Mouse (Mus musculus) forebrain, postnatal 0 days (tissue): Measurements from ENCODE around the gene E2f4. TPM values are rescaled to one million over a fixed set of nuclear protein-coding genes. Genes with fewer than 3 reads are reported as not detected.
A peak's percentile ranks its signal among the peaks of the same experiment; 100 is the strongest.
"Not testable (repeated sequence)": the region's sequence is repeated elsewhere in the genome, so short reads cannot be mapped to it uniquely, and the experiment has no call there.

Experiments
- ATAC-seq: fragments of 200-750 bp; cut with Nextera tagmentation; 2 replicates; pipeline ENCODE4 v1.8.0; 2017; ENCODE audit warnings: mild to moderate bottlenecking, moderate library complexity
- DNase-seq: peaks from one replicate; pipeline ENCODE4 v3.0.0-alpha.2; 2015
- H3K27ac ChIP-seq: fragments of 300-500 bp; sonication (generic); 2 replicates; pipeline ENCODE4 v1.5.1; 2014; ENCODE audit warnings: low read depth, mild to moderate bottlenecking, antibody characterized with exemption, low read length, moderate library complexity, mixed read lengths
- H3K27me3 ChIP-seq: fragments of 300-500 bp; sonication (generic); 2 replicates; pipeline ENCODE4 v1.6.1; 2014; ENCODE audit warnings: mild to moderate bottlenecking, low read length, mixed read lengths; ENCODE audit not compliant: insufficient read depth
- H3K36me3 ChIP-seq: fragments of 300-500 bp; sonication (generic); 2 replicates; pipeline ENCODE4 v1.6.1; 2014; ENCODE audit warnings: mild to moderate bottlenecking, moderate library complexity; ENCODE audit not compliant: insufficient read depth
- H3K4me1 ChIP-seq: fragments of 300-500 bp; sonication (generic); 2 replicates; pipeline ENCODE4 v1.6.1; 2014; ENCODE audit warnings: antibody characterized with exemption; ENCODE audit not compliant: insufficient read depth
- H3K4me2 ChIP-seq: fragments of 300-500 bp; sonication (generic); 2 replicates; pipeline ENCODE4 v1.6.1; 2014; ENCODE audit warnings: low read depth, mild to moderate bottlenecking, moderate library complexity
- H3K4me3 ChIP-seq: fragments of 300-500 bp; sonication (generic); 2 replicates; pipeline ENCODE4 v1.5.1; 2014; ENCODE audit warnings: low read depth, low read length, mixed read lengths
- H3K9ac ChIP-seq: fragments of 300-500 bp; sonication (generic); 2 replicates; pipeline ENCODE4 v1.6.1; 2014; ENCODE audit warnings: mild to moderate bottlenecking
- H3K9me3 ChIP-seq: fragments of 300-500 bp; sonication (generic); 2 replicates; pipeline ENCODE4 v1.6.1; 2016; ENCODE audit warnings: low read length
- CTCF ChIP-seq: sonication (generic); IDR thresholded peaks from 2 replicates; pipeline ENCODE4 v1.5.1; 2016; ENCODE audit warnings: antibody characterized with exemption, control low read depth, low read depth
- WGBS: fragments of 180-500 bp; shearing (Covaris S2); extraction: QIAGEN DNeasy Blood & Tissue Kit; methylation state at CpG from one replicate; pipeline ENCODE4 v1.1.7; 2014; 5-methylcytosine and 5-hydroxymethylcytosine counted together
- polyA plus RNA-seq: library from polyadenylated mRNA; unstranded; fragments of >200 nt; fragmentation: Nextera tagmentation; extraction: Ambion mirVana; gene quantifications from 2 replicates; pipeline ENCODE4 v1.2.1, GENCODE M21; 2015
- total RNA-seq: library from RNA; depleted of rRNA; stranded (reverse); fragments of >200 nt; gene quantifications from 2 replicates; pipeline ENCODE4 v1.2.3, GENCODE M21; 2014

Gene E2f4
- total and polyA plus RNA-seq, 2 experiments from 2014 or later: 30.6 to 36.7 TPM

DNA sequence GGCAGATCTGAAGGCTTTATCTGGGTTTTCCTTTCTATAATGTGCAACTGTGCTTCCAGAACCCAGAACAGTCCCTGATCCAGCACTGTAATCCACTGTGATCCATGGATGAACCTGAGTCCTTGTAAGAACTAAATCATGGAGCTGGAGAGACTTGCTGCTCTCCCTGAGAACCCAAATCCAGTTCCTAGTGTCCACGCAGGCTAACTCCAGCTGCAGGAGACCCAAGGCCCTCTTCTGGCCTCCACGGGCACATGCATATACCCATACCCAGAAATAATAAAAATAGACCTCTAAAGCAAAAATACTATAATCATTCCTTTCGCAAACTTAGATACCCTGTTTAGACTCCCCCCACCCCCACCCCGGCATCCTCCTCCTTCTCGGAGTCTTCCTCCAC lies 9.2 kb upstream of the E2f4 start:
- no peak for ATAC-seq
- Histone ChIP-seq H3K9ac (peak overlapping the region; percentile 83), H3K4me3 (peak overlapping the region; percentile 62), H3K27me3 (no peaks in the 10 kb centered on the region), H3K4me2 (peak overlapping the region; percentile 69), H3K36me3 (peaks cover 16% of the 10 kb centered on the region), H3K4me1 (peaks cover 29% of the 10 kb centered on the region), H3K27ac (peak overlapping the region; percentile 97; the same call in 1 of the 2 replicates), H3K9me3 (no peaks in the 10 kb centered on the region)
- WGBS: 77% methylated on average over 5 of the region's 5 CpGs
- peak; percentile 17; the same call in 1 of the 2 replicates for TF ChIP-seq CTCF
- no peak for DNase-seq

DNA sequence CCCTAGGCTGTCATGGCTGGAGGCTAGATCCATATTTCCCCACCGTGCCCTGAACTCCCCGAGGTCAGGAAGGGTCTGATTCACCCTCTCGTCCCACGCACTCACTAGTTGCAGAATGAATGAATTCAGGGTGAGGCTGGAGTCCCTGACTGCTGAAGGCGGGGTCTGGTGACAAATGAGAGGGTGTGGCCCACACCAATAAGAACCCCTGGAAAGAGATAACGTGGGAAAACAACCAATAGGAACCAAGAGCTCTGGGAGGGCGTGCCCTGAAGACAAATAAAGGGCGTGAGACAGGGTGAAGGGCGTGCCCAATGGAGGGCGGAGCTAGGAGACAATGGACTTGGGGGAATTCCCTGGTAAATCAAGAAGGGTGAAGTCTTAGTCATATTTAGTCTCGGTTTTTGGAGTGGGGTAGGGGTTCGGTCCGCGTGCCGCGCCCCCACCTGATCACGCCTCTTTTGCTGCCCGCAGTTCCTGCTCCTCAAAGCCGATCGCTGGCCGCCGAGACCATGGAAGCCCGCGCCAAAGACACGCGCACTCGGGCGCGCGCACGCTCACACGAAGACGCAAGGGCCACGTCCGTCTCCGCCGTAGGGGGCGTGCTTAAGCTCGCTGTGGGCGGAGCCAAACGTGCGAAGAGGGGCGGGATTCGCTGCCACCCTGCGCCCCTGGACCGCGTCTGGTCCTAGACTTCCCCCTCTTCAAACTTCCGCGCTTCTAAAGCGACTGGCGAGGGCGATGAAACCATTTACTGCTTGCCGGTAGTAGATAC lies 8.3 kb upstream of the E2f4 start:
- H3K27me3 ChIP-seq: no peaks in the 10 kb centered on the region
- no peaks in the 10 kb centered on the region for H3K9me3 ChIP-seq
- H3K9ac ChIP-seq: peak overlapping the region; percentile 83
- 0 out of 2 replicates have a peak, but pooled peaks cover 11% of the 10 kb centered on the region for H3K36me3 ChIP-seq
- peak; percentile 51 for TF ChIP-seq CTCF
- peak overlapping the region; percentile 97 for H3K27ac ChIP-seq
- DNase-seq (peak; percentile 99), ATAC-seq (peak; percentile 94)
- WGBS: under 1% methylated on average over 53 of the region's 53 CpGs
- peak overlapping the region; percentile 62 for H3K4me3 ChIP-seq
- H3K4me1 ChIP-seq: peaks cover 29% of the 10 kb centered on the region
- H3K4me2 ChIP-seq: peak overlapping the region; percentile 69

DNA sequence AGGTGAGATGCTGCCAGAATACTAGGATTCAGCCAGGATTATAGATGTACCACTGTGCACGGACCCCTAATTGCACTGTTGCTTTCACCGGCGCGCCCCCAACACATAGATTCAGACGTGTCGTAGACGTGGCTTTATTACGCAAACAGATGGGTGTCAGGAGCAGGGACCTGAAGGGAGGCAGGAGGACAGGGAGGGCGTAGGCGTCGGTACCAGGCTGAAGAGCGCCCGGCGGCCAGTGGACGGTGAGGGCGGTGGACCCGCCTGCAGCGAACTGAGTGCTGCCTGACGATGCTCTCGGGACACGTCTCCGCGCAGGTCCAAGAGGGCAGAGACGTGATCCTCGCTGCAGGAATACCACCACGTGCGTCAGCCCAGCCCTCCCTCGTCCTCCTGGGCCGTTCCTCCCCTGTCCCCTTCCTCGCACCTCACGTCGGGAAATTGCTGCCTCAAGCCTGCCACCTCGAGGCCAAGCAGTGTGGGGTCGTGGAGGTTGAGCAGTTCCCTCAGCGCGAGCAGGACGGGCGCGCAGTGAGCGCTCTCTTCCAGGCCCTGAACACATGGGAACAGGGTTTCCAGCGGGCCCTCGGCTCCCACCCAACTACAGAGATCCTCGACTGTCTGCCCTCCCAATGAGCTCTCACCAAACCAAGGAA lies 7.5 kb upstream of the E2f4 start, which contains the start of gene 4931428F04Rik:
Gene 4931428F04Rik, minus strand, starts transcription at position 60 of the 656 bp plus-strand sequence.
- Histone ChIP-seq H3K4me1 (peaks cover 29% of the 10 kb centered on the region), H3K4me2 (peak within 1 kb of the TSS; percentile 69), H3K4me3 (peak within 1 kb of the TSS; percentile 62), H3K27ac (peak within 1 kb of the TSS; percentile 97), H3K36me3 (0 out of 2 replicates have a peak, but pooled peaks cover 7% of the 10 kb centered on the region), H3K9me3 (no peaks in the 10 kb centered on the region), H3K27me3 (no peaks in the 10 kb centered on the region), H3K9ac (peak within 1 kb of the TSS; percentile 83)
- 4% methylated on average over 43 of the region's 43 CpGs for WGBS
- ATAC-seq (peak; percentile 42), DNase-seq (peak; percentile 67)
- peak; percentile 83 for TF ChIP-seq CTCF

DNA sequence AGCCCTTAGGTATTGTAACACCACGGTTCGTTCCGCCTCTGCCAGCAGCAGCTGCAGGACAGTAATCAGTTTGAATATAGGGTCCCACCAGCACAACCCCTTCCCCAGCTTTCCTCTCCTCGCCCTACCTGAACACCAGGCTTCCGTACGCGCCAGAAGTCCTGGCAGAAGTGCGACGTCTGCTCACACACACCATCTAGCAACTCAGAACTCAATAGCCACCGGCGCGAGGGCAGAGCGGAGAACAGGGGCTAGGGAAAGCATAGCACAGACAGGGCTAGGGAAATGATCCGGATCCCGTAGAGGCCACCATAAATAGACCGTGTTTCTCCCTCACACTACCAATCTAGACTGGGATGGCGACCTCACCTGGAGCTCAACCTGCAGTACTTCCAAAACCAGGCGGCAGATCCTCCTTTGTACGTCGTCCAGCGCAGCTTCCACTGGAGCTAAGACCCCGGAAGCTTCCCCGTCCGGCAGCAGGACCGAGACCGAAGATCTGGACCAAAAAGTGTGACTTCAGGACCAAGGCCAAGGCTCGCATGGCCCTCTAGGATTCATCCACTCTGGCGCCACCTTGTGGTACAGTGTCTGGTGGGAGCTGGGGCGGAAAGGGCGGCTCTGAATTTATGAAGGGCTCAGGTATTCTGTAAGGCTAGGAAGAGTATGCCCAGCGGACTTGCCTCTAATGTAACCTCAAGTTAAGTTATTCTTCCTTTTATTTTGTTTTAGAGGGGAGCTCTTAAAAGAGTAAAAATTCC lies 6.7 kb upstream of the E2f4 start:
- ATAC-seq (no peak), DNase-seq (peak; percentile 82)
- peak overlapping the region; percentile 69 for H3K4me2 ChIP-seq
- peak overlapping the region; percentile 83; the same call in 1 of the 2 replicates for H3K9ac ChIP-seq
- H3K27me3 ChIP-seq: no peaks in the 10 kb centered on the region
- peak overlapping the region; percentile 62 for H3K4me3 ChIP-seq
- no peaks in the 10 kb centered on the region for H3K9me3 ChIP-seq
- TF ChIP-seq CTCF: peak; percentile 89
- H3K36me3 ChIP-seq: no peaks in the 10 kb centered on the region
- WGBS: 7% methylated on average over 31 of the region's 31 CpGs
- H3K4me1 ChIP-seq: peaks cover 29% of the 10 kb centered on the region
- no peak overlapping the region for H3K27ac ChIP-seq

DNA sequence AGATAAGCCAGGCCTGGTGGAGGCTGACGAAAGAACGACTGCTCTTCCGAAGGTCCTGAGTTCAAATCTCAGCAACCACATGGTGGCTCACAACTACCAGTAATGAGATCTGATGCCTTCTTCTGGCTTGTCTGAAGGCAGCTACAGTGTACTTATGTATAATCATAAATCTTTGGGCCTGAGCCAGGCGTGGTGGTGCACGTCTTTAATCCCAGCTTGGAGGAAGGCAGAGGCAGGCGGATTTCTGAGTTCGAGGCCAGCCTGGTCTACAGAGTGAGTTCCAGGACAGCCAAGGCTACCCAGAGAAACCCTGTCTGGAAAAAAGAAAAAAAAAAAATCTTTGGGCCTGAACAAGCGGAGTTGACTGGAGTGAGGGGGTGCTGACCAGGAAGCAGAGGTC lies 6.1 kb upstream of the E2f4 start:
- not testable (repeated sequence) for H3K4me2 ChIP-seq, H3K27ac ChIP-seq, DNase-seq, H3K9me3 ChIP-seq, H3K4me3 ChIP-seq, H3K27me3 ChIP-seq, H3K9ac ChIP-seq, ATAC-seq, H3K36me3 ChIP-seq
- WGBS: 89% methylated on average over 8 of the region's 8 CpGs
- peaks cover 26% of the 10 kb centered on the region for H3K4me1 ChIP-seq

DNA sequence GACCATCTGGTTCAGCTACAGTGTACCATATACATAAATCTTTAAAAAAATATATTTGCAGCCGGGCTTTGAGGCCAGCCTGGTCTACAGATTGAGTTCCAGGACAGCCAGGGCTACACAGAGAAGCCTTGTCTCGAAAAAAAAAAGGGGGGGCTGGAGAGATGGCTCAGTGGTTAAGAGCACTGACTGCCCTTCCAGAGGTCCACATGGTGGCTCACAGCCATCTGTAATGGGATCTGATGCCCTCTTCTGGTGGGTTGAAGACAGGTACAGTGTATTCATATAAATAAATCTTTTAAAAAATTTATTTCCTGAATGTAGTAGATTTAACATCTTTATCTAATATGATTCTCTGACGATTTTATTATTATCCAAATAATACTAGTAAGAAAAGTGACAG lies 5.7 kb upstream of the E2f4 start:
- not testable (repeated sequence) for H3K4me2 ChIP-seq, H3K9ac ChIP-seq, H3K27me3 ChIP-seq, DNase-seq, H3K9me3 ChIP-seq, H3K36me3 ChIP-seq, H3K4me3 ChIP-seq, H3K27ac ChIP-seq, ATAC-seq
- peaks cover 21% of the 10 kb centered on the region for H3K4me1 ChIP-seq
- 70% methylated on average over 3 of the region's 3 CpGs for WGBS
